In genomic region chr1:155903561-155903960, GRCm38 (mm10) we compare ENCODE assay signal across 20 mouse cellular contexts.
"Had no signal": no experiment of that assay in that cellular context is flagged by ENCODE, and none has a peak within 500 bp of the region (broad histone marks: within the 10 kb centered on the region; RNA-seq: fewer than 3 reads in every experiment).

No protein-coding gene starts in this region.

- H3K27ac ChIP-seq: kidney, postnatal 0 days; layer of hippocampus, adult 2 months; limb, embryonic 12.5 days; limb, embryonic 15.5 days; liver, embryonic 14.5 days; macrophage; midbrain, embryonic 12.5 days had no signal

- H3K9ac ChIP-seq: limb, embryonic 12.5 days; limb, embryonic 15.5 days; liver, embryonic 14.5 days; liver, postnatal 0 days; lung, embryonic 14.5 days; midbrain, embryonic 12.5 days had no signal

- H3K9me3 ChIP-seq: limb, embryonic 12.5 days; limb, embryonic 15.5 days; midbrain, embryonic 12.5 days had no signal

- H3K27me3 ChIP-seq: limb, embryonic 12.5 days; limb, embryonic 15.5 days; midbrain, embryonic 12.5 days had no signal

- ATAC-seq: liver, postnatal 0 days; lung, postnatal 0 days; midbrain, embryonic 16.5 days had no signal

- H3K4me3 ChIP-seq: layer of hippocampus, adult 2 months; limb, embryonic 12.5 days; limb, embryonic 15.5 days; midbrain, embryonic 12.5 days had no signal

- H3K4me1 ChIP-seq: limb, embryonic 12.5 days; limb, embryonic 15.5 days; midbrain, embryonic 12.5 days had no signal

- H3K4me2 ChIP-seq: limb, embryonic 12.5 days; limb, embryonic 15.5 days; liver, embryonic 11.5 days; lung, embryonic 14.5 days; midbrain, embryonic 12.5 days had no signal

- DNase-seq: kidney, adult 9 months; kidney, postnatal 25 days; layer of hippocampus, adult 9-11 months; liver, postnatal 0 days; lung, embryonic 14.5 days; right cerebral cortex, adult 18-20 months; right cerebral cortex, postnatal 14 days; thymus, adult 2 months; thymus, postnatal 14 days; thymus, postnatal 4 days had no signal
